Mouse (Mus musculus) cerebellum, postnatal 4 days (tissue): ENCODE results near the gene Furin.
"Not testable (repeated sequence)": the region's sequence is repeated elsewhere in the genome, so short reads cannot be mapped to it uniquely, and the experiment has no call there.

Experiments
- DNase-seq, 2 experiments: peaks; one replicate each; pipeline ENCODE4 v3.0.0; 2022; ENCODE audit warnings: low spot score in 2 of 2, mixed read lengths in 1 of 2

The Furin gene

GRCm38 (mm10) chr7:80401860-80402641, 3.2 kb downstream of the Furin start:
- DNase-seq: peak in 1 of 2 experiments; percentile 41

GRCm38 (mm10) chr7:80401041-80401859, 4.0 kb downstream of the Furin start:
- no peak for DNase-seq

GRCm38 (mm10) chr7:80400571-80400970, 4.7 kb downstream of the Furin start:
- DNase-seq: no peak

- DNase-seq: peak in 1 of 2 experiments; percentile 30
Measured at GRCm38 (mm10) chr7:80400099-80400498, 5.1 kb downstream of the Furin start.

- DNase-seq: no peak
Measured at GRCm38 (mm10) chr7:80398654-80399444, 6.4 kb downstream of the Furin start.

GRCm38 (mm10) chr7:80397986-80398385, 7.2 kb downstream of the Furin start:
- DNase-seq: no peak

- not testable (repeated sequence) for DNase-seq
Measured at GRCm38 (mm10) chr7:80396427-80396826, 8.8 kb downstream of the Furin start.

- DNase-seq: no peak
Measured at GRCm38 (mm10) chr7:80394600-80394999, 10.6 kb downstream of the Furin start.

GRCm38 (mm10) chr7:80392119-80392518, 13.1 kb downstream of the Furin start:
- no peak for DNase-seq

- DNase-seq: no peak
Measured at GRCm38 (mm10) chr7:80387633-80388543, 17.3 kb downstream of the Furin start, which contains the start of gene Fes. TSS of gene Fes (minus strand) at chr7:80387946.

- no peak for DNase-seq
Measured at GRCm38 (mm10) chr7:80387033-80387632, 18.1 kb downstream of the Furin start.

- DNase-seq: peak; percentile 90 to 96
Measured at GRCm38 (mm10) chr7:80386235-80386930, 18.9 kb downstream of the Furin start.

GRCm38 (mm10) chr7:80382919-80383318, 22.3 kb downstream of the Furin start:
- DNase-seq: no peak

- no peak for DNase-seq
Measured at GRCm38 (mm10) chr7:80379531-80379930, 25.7 kb downstream of the Furin start.

- DNase-seq: peak; percentile 61 to 79
Measured at GRCm38 (mm10) chr7:80377471-80377870, 27.8 kb downstream of the Furin start.

- no peak for DNase-seq
Measured at GRCm38 (mm10) chr7:80376192-80376591, 29.0 kb downstream of the Furin start.

GRCm38 (mm10) chr7:80375376-80376039, 29.7 kb downstream of the Furin start:
- DNase-seq: no peak

- DNase-seq: no peak
Measured at GRCm38 (mm10) chr7:80374733-80375132, 30.5 kb downstream of the Furin start.

GRCm38 (mm10) chr7:80374280-80374679, 31.0 kb downstream of the Furin start:
- no peak for DNase-seq
